Mouse (Mus musculus) liver, adult 2 months (tissue): ENCODE results near the gene Gm20388.

Experiments used
- CTCF ChIP-seq: fragments of 200-500 bp; IDR thresholded peaks from 2 replicates; pipeline ENCODE4 v1.5.1; 2011; ENCODE audit warnings: low read depth, low read length, control low read depth
- POLR2A ChIP-seq: fragments of 200-500 bp; IDR thresholded peaks from 2 replicates; pipeline ENCODE4 v1.6.1; 2011; ENCODE audit warnings: low read length, control low read depth; ENCODE audit not compliant: insufficient read depth; ENCODE audit errors: extremely low read depth

- TF ChIP-seq CTCF (no peak), POLR2A (no peak)
Measured at GRCm38 (mm10) chr8:124088092-124088613, 4177.5 kb downstream of the Gm20388 start.
